Mouse (Mus musculus): ENCODE measurements around the gene Gm7544. TPM values are rescaled to one million over a fixed set of nuclear protein-coding genes. Genes with fewer than 3 reads are reported as not detected.
"Not testable (repeated sequence)": the region's sequence is repeated elsewhere in the genome, so short reads cannot be mapped to it uniquely, and the experiment has no call there.

Gene Gm7544
- not detected in 2 replicates for polyA plus RNA-seq (2016; fragmentation: Nextera tagmentation; extraction: Ambion mirVana)

- not testable (repeated sequence) for H3K27ac ChIP-seq; DNase-seq (ENCODE audit: low spot score); H3K9me3 ChIP-seq (replicated peaks); H3K4me3 ChIP-seq; H3K36me3 ChIP-seq; H3K4me1 ChIP-seq; H3K27me3 ChIP-seq (ENCODE audit: low read depth, poor library complexity, severe bottlenecking)
These were observed at the start of gene Gm7544 for GRCm38 (mm10) chr1:82955913-82956312. Gene Gm7544, minus strand, starts transcription at chr1:82956013.

- H3K36me3 ChIP-seq; H3K27ac ChIP-seq; H3K4me3 ChIP-seq; H3K9me3 ChIP-seq (replicated peaks); H3K27me3 ChIP-seq (ENCODE audit: low read depth, poor library complexity, severe bottlenecking); H3K4me1 ChIP-seq; DNase-seq (ENCODE audit: low spot score): not testable (repeated sequence)
- WGBS = 93% methylated on average over 9 of the region's 9 CpGs
These were observed 44.5 kb upstream of the Gm7544 start, which contains the start of gene Gm47959 for GRCm38 (mm10) chr1:83000306-83000705. Gene Gm47959, plus strand, starts transcription at chr1:83000548.

GRCm38 (mm10) chr1:82993947-82994346, 38.1 kb upstream of the Gm7544 start:
- H3K4me3 ChIP-seq = no peak overlapping the region
- no peak overlapping the region for H3K27ac ChIP-seq
- no peaks in the 10 kb centered on the region for H3K27me3 ChIP-seq (ENCODE audit: low read depth, poor library complexity, severe bottlenecking)
- 92% methylated on average over 3 of the region's 3 CpGs for WGBS
- no peaks in the 10 kb centered on the region for H3K9me3 ChIP-seq (replicated peaks)
- H3K36me3 ChIP-seq = no peaks in the 10 kb centered on the region
- DNase-seq (ENCODE audit: low spot score) = no peak
- H3K4me1 ChIP-seq = no peaks in the 10 kb centered on the region

- no peaks in the 10 kb centered on the region for H3K9me3 ChIP-seq (replicated peaks)
- no peaks in the 10 kb centered on the region for H3K36me3 ChIP-seq
- no peak overlapping the region for H3K27ac ChIP-seq
- DNase-seq (ENCODE audit: low spot score) = no peak
- no peaks in the 10 kb centered on the region for H3K27me3 ChIP-seq (ENCODE audit: low read depth, poor library complexity, severe bottlenecking)
- H3K4me3 ChIP-seq = no peak overlapping the region
- 93% methylated on average over 6 of the region's 6 CpGs for WGBS
- H3K4me1 ChIP-seq = no peaks in the 10 kb centered on the region
These were observed 36.3 kb upstream of the Gm7544 start for GRCm38 (mm10) chr1:82992093-82992492.

- H3K36me3 ChIP-seq = no peaks in the 10 kb centered on the region
- H3K4me1 ChIP-seq = no peaks in the 10 kb centered on the region
- DNase-seq (ENCODE audit: low spot score) = no peak
- 84% methylated on average over 3 of the region's 3 CpGs for WGBS
- no peaks in the 10 kb centered on the region for H3K27me3 ChIP-seq (ENCODE audit: low read depth, poor library complexity, severe bottlenecking)
- H3K27ac ChIP-seq = no peak overlapping the region
- H3K4me3 ChIP-seq = no peak overlapping the region
- H3K9me3 ChIP-seq (replicated peaks) = no peaks in the 10 kb centered on the region
These were observed 35.8 kb upstream of the Gm7544 start for GRCm38 (mm10) chr1:82991596-82991995.

- no peak for DNase-seq (ENCODE audit: low spot score)
- Histone ChIP-seq H3K27ac (no peak overlapping the region), H3K9me3 (replicated peaks) (no peaks in the 10 kb centered on the region), H3K4me3 (no peak overlapping the region), H3K36me3 (no peaks in the 10 kb centered on the region), H3K4me1 (no peaks in the 10 kb centered on the region), H3K27me3 (ENCODE audit: low read depth, poor library complexity, severe bottlenecking) (no peaks in the 10 kb centered on the region)
- WGBS = 67% methylated on average over 4 of the region's 4 CpGs
These were observed 35.2 kb upstream of the Gm7544 start for GRCm38 (mm10) chr1:82991062-82991461.

GRCm38 (mm10) chr1:82987530-82988198, 31.9 kb upstream of the Gm7544 start:
- Histone ChIP-seq H3K9me3 (replicated peaks) (peaks cover 4% of the 10 kb centered on the region), H3K4me3 (no peak overlapping the region), H3K27me3 (ENCODE audit: low read depth, poor library complexity, severe bottlenecking) (no peaks in the 10 kb centered on the region), H3K27ac (no peak overlapping the region), H3K36me3 (no peaks in the 10 kb centered on the region), H3K4me1 (no peaks in the 10 kb centered on the region)
- 43% methylated on average over 4 of the region's 4 CpGs for WGBS
- no peak for DNase-seq (ENCODE audit: low spot score)

GRCm38 (mm10) chr1:82986738-82987137, 30.9 kb upstream of the Gm7544 start:
- H3K4me1 ChIP-seq = no peaks in the 10 kb centered on the region
- no peak for DNase-seq (ENCODE audit: low spot score)
- H3K27me3 ChIP-seq (ENCODE audit: low read depth, poor library complexity, severe bottlenecking) = no peaks in the 10 kb centered on the region
- H3K36me3 ChIP-seq = no peaks in the 10 kb centered on the region
- no peak overlapping the region for H3K27ac ChIP-seq
- H3K9me3 ChIP-seq (replicated peaks) = peaks cover 4% of the 10 kb centered on the region
- no peak overlapping the region for H3K4me3 ChIP-seq
- 92% methylated on average over 6 of the region's 6 CpGs for WGBS

- Histone ChIP-seq H3K36me3 (no peaks in the 10 kb centered on the region), H3K27me3 (ENCODE audit: low read depth, poor library complexity, severe bottlenecking) (no peaks in the 10 kb centered on the region), H3K4me1 (no peaks in the 10 kb centered on the region), H3K4me3 (no peak overlapping the region), H3K9me3 (replicated peaks) (no peaks in the 10 kb centered on the region), H3K27ac (no peak overlapping the region)
- DNase-seq (ENCODE audit: low spot score) = no peak
These were observed 22.0 kb upstream of the Gm7544 start for GRCm38 (mm10) chr1:82977840-82978239.

- Histone ChIP-seq H3K27me3 (ENCODE audit: low read depth, poor library complexity, severe bottlenecking) (no peaks in the 10 kb centered on the region), H3K9me3 (replicated peaks) (no peaks in the 10 kb centered on the region), H3K27ac (no peak overlapping the region), H3K4me3 (no peak overlapping the region), H3K36me3 (no peaks in the 10 kb centered on the region), H3K4me1 (no peaks in the 10 kb centered on the region)
- 79% methylated on average over 5 of the region's 5 CpGs for WGBS
- DNase-seq (ENCODE audit: low spot score) = no peak
These were observed 19.9 kb upstream of the Gm7544 start for GRCm38 (mm10) chr1:82975750-82976149.

- H3K4me1 ChIP-seq = no peaks in the 10 kb centered on the region
- 88% methylated on average over 9 of the region's 9 CpGs for WGBS
- DNase-seq (ENCODE audit: low spot score) = no peak
- no peak overlapping the region for H3K27ac ChIP-seq
- H3K9me3 ChIP-seq (replicated peaks) = no peaks in the 10 kb centered on the region
- H3K4me3 ChIP-seq = no peak overlapping the region
- no peaks in the 10 kb centered on the region for H3K27me3 ChIP-seq (ENCODE audit: low read depth, poor library complexity, severe bottlenecking)
- H3K36me3 ChIP-seq = no peaks in the 10 kb centered on the region
These were observed 18.5 kb upstream of the Gm7544 start for GRCm38 (mm10) chr1:82974342-82974741.

GRCm38 (mm10) chr1:82973901-82974300, 18.1 kb upstream of the Gm7544 start:
- Histone ChIP-seq H3K27ac (no peak overlapping the region), H3K4me1 (no peaks in the 10 kb centered on the region), H3K27me3 (ENCODE audit: low read depth, poor library complexity, severe bottlenecking) (no peaks in the 10 kb centered on the region), H3K9me3 (replicated peaks) (no peaks in the 10 kb centered on the region), H3K36me3 (no peaks in the 10 kb centered on the region), H3K4me3 (no peak overlapping the region)
- no peak for DNase-seq (ENCODE audit: low spot score)
- WGBS = 74% methylated on average over 6 of the region's 6 CpGs

- H3K36me3 ChIP-seq = no peaks in the 10 kb centered on the region
- no peaks in the 10 kb centered on the region for H3K27me3 ChIP-seq (ENCODE audit: low read depth, poor library complexity, severe bottlenecking)
- DNase-seq (ENCODE audit: low spot score) = no peak
- no peak overlapping the region for H3K27ac ChIP-seq
- no peaks in the 10 kb centered on the region for H3K4me1 ChIP-seq
- no peaks in the 10 kb centered on the region for H3K9me3 ChIP-seq (replicated peaks)
- no peak overlapping the region for H3K4me3 ChIP-seq
- WGBS = 88% methylated on average over 1 of the region's 1 CpGs
These were observed 17.4 kb upstream of the Gm7544 start for GRCm38 (mm10) chr1:82973244-82973643.

GRCm38 (mm10) chr1:82972046-82972445, 16.2 kb upstream of the Gm7544 start:
- no peaks in the 10 kb centered on the region for H3K36me3 ChIP-seq
- no peaks in the 10 kb centered on the region for H3K27me3 ChIP-seq (ENCODE audit: low read depth, poor library complexity, severe bottlenecking)
- WGBS = 58% methylated on average over 4 of the region's 4 CpGs
- H3K4me3 ChIP-seq = no peak overlapping the region
- H3K4me1 ChIP-seq = no peaks in the 10 kb centered on the region
- H3K27ac ChIP-seq = no peak overlapping the region
- no peak for DNase-seq (ENCODE audit: low spot score)
- H3K9me3 ChIP-seq (replicated peaks) = no peaks in the 10 kb centered on the region

Data from limb, embryonic 10.5 days (tissue).